Mouse (Mus musculus): Measurements from ENCODE around the gene Zbp1. TPM values are rescaled to one million over a fixed set of nuclear protein-coding genes. Genes with fewer than 3 reads are reported as not detected.

Zbp1 gene
- polyA plus RNA-seq, 1 experiment from 2014 or later, result 0.17 TPM

GRCm38 (mm10) chr2:173180721-173181388, 37.9 kb downstream of the Zbp1 start:
- peak; percentile 1 for DNase-seq (ENCODE audit: low spot score)
- 84% methylated on average over 11 of the region's 11 CpGs for WGBS

GRCm38 (mm10) chr2:173180026-173180425, 38.7 kb downstream of the Zbp1 start:
- Histone ChIP-seq H3K36me3 (no peaks in the 10 kb centered on the region), H3K4me1 (replicated peaks) (peaks cover 9% of the 10 kb centered on the region), H3K4me3 (no peak overlapping the region), H3K9me3 (peaks cover 7% of the 10 kb centered on the region), H3K27ac (no peak overlapping the region), H3K27me3 (ENCODE audit: insufficient read depth, poor library complexity, severe bottlenecking) (peaks cover 9% of the 10 kb centered on the region; the same call in 1 of the 2 replicates)
- 79% methylated on average over 4 of the region's 4 CpGs for WGBS
- DNase-seq (ENCODE audit: low spot score), result peak; percentile 1

More at GRCm38 (mm10) chr2:173180721-173181388, 37.9 kb downstream of the Zbp1 start:
- Histone ChIP-seq H3K9me3 (peaks cover under 1% of the 10 kb centered on the region; the same call in 1 of the 2 replicates), H3K27ac (no peak overlapping the region), H3K27me3 (ENCODE audit: insufficient read depth, poor library complexity, severe bottlenecking) (peaks cover 10% of the 10 kb centered on the region; the same call in 1 of the 2 replicates), H3K36me3 (no peaks in the 10 kb centered on the region), H3K4me3 (no peak overlapping the region), H3K4me1 (replicated peaks) (peaks cover 9% of the 10 kb centered on the region)

DNA sequence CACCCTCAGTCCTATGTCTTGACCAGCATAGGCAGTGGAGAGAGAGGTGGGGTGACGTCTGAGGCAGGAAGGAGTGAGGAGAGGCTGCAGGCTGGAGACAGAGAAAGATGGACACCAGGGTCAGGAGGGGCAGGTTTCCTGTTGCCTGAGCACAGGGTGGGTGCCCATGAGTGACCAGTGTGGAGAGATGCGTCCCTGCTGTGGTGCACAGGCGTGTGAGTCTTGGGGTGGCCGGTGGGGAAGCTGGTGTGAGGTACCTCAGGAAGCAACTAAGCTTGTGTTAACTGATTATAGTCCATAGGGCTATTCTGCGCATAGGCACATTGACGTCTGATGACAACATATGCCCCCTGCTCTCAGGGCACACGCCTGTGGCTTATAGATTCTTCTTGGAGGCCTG, 39.7 kb downstream of the Zbp1 start:
- H3K9me3 ChIP-seq, result peaks cover 7% of the 10 kb centered on the region
- H3K4me1 ChIP-seq (replicated peaks), result peaks cover 18% of the 10 kb centered on the region
- 84% methylated on average over 7 of the region's 7 CpGs for WGBS
- DNase-seq (ENCODE audit: low spot score), result peak; percentile 1
- H3K27ac ChIP-seq, result 0 out of 2 replicates have a peak overlapping the region, but pooled peaks have one; percentile 29
- H3K4me3 ChIP-seq, result no peak overlapping the region
- no peaks in the 10 kb centered on the region for H3K36me3 ChIP-seq
- peaks cover 4% of the 10 kb centered on the region; the same call in 1 of the 2 replicates for H3K27me3 ChIP-seq (ENCODE audit: insufficient read depth, poor library complexity, severe bottlenecking)

DNA sequence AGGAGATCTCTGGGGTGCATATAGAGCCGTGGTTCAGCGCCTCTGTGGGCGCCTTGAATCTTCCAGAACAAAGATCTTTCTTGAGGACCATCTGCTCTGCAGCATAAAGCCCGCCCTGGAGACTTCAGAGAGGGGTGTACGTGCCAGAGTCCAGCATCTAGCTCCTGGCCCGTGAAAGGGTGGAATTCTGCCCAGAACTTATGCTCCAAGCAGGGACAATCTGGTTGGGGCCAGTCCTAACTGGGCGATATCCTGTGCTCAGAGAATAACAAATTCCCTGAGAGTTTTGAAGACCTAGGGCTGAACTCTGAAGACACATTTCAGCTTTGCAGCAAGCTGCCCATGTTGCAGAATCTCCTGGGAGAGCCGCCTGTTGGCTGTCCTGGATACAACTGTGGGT, 40.8 kb downstream of the Zbp1 start:
- DNase-seq (ENCODE audit: low spot score), result peak; percentile 1
- 86% methylated on average over 8 of the region's 8 CpGs for WGBS

GRCm38 (mm10) chr2:173177481-173177880, 41.2 kb downstream of the Zbp1 start:
- no peak overlapping the region for H3K4me3 ChIP-seq
- H3K4me1 ChIP-seq (replicated peaks), result peaks cover 26% of the 10 kb centered on the region
- H3K27me3 ChIP-seq (ENCODE audit: insufficient read depth, poor library complexity, severe bottlenecking), result peaks cover 8% of the 10 kb centered on the region
- H3K27ac ChIP-seq, result no peak overlapping the region
- no peaks in the 10 kb centered on the region for H3K36me3 ChIP-seq
- 82% methylated on average over 5 of the region's 5 CpGs for WGBS
- H3K9me3 ChIP-seq, result peaks cover 7% of the 10 kb centered on the region
- no peak for DNase-seq (ENCODE audit: low spot score)

More for the DNA sequence above, 40.8 kb downstream of the Zbp1 start:
- Histone ChIP-seq H3K4me3 (no peak overlapping the region), H3K36me3 (no peaks in the 10 kb centered on the region), H3K4me1 (replicated peaks) (peaks cover 25% of the 10 kb centered on the region), H3K9me3 (peaks cover 7% of the 10 kb centered on the region), H3K27me3 (ENCODE audit: insufficient read depth, poor library complexity, severe bottlenecking) (peaks cover 6% of the 10 kb centered on the region), H3K27ac (no peak overlapping the region)

DNA sequence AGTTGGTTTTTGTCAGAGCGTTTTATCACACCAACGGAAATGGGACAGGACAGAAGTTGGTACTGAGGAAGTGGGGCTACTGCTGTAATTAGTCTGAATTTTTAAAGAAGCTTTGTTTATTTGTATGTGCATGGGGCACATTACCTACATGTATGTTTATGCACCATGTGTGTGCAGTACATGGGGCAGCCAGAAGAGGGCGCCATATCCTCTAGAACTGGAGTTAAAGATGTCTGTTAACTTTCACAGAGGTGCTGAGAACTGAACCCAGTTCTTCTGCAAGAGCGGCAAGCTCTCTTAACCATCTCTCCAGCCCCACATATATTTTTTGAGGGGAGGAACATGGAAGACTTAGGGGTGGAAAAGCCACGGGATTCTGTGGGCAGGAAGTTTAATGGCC, 43.0 kb downstream of the Zbp1 start:
- 94% methylated on average over 5 of the region's 5 CpGs for WGBS
- peaks cover 7% of the 10 kb centered on the region for H3K9me3 ChIP-seq
- peaks cover 42% of the 10 kb centered on the region for H3K4me1 ChIP-seq (replicated peaks)
- H3K4me3 ChIP-seq, result no peak overlapping the region
- H3K27me3 ChIP-seq (ENCODE audit: insufficient read depth, poor library complexity, severe bottlenecking), result peaks cover 24% of the 10 kb centered on the region
- H3K36me3 ChIP-seq, result no peaks in the 10 kb centered on the region
- DNase-seq (ENCODE audit: low spot score), result peak; percentile 1
- no peak overlapping the region for H3K27ac ChIP-seq

DNA sequence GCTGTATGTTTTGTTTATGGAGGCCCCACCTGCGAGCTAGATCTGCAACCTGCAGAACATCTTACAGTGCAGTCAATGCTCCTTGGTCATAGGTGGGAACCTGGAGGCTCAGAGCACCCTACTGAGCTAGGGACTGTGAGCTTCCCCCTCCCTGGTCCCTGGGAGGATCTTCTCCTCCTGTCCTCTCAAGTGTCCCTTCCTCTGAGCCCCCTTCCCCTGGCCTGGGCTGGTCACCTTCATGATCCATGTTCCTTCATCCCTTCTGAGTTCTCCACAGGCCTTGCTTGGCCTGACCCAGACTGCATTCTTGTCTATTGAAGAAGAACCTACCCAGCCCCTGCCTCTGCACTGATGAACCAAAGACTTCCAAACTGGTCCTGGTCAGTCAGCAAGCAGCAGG, 44.2 kb downstream of the Zbp1 start:
- no peaks in the 10 kb centered on the region for H3K36me3 ChIP-seq
- peaks cover 7% of the 10 kb centered on the region for H3K9me3 ChIP-seq
- no peak for DNase-seq (ENCODE audit: low spot score)
- peaks cover 51% of the 10 kb centered on the region for H3K4me1 ChIP-seq (replicated peaks)
- peaks cover 36% of the 10 kb centered on the region for H3K27me3 ChIP-seq (ENCODE audit: insufficient read depth, poor library complexity, severe bottlenecking)
- peak overlapping the region; percentile 47 for H3K4me3 ChIP-seq
- H3K27ac ChIP-seq, result peak overlapping the region; percentile 95
- WGBS, result 62% methylated on average over 1 of the region's 1 CpGs

DNA sequence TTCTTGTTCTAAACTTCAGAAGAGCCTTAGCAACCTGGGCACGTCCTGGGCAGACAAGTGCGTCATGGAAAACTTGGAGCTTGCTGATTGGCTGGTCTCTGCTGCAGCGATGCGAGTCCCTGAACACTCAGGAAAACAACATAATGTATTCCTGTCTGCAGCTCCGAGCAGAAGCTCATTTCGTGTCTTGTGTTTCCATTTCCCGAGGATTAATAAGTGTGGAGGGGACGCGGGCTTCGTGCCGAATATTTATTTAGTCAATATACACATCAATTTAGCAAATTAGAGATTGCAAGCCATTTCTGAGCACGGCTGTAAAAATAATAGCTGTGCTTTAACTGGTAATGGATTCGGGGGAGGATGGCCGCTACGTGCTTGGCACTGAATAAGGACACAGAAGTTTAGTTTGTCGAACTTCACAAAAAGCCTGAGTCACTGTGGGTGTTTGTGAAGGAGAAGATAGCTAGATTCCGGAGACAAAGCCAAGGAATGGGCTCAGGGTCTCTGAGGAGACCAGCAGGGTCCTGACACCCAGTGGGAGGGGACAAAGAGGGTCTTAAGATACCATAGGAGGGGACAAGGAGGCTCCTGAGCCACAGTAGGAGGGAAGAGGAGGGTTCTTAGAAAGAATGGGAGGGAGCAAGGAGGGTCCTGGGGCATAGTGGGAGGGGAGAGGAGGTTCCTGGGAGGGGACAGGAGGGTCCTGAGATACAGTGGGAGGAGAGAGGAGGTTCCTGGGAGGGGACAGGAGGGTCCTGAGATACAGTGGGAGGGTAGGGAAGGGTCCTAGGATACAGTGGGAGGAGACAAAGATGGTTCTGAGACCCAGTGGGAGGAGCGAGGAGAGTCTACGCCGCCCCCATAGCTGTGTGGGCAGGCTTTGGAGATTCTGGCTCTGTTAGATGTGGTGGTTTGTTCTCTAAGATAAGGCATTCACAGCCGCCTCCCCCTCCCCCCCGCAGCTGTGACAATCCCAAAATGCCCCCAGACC, 44.9 kb downstream of the Zbp1 start:
- 3% methylated on average over 22 of the region's 22 CpGs for WGBS
- peaks cover 7% of the 10 kb centered on the region for H3K9me3 ChIP-seq

DNA sequence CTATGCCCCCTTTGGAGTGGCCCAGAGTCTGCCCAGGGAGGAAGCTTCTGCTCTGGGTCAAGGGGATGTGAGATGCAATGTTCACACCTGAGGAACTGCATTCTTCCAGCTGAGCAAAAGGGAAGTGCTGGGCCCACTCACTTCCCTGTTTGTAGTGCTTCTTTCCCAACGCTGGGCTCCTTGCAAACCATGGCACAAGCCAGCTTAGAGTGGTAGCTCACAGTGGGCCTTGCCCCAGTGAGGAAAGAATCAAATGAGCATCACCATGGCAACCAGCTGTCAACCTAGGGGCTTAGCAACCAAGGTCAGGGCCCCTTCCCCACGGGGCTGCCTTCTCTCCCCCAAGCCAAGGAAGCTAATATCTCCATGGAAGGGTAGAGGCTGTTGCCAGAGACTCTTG, 45.7 kb downstream of the Zbp1 start:
- H3K36me3 ChIP-seq, result no peaks in the 10 kb centered on the region
- peaks cover 43% of the 10 kb centered on the region for H3K27me3 ChIP-seq (ENCODE audit: insufficient read depth, poor library complexity, severe bottlenecking)
- peaks cover 7% of the 10 kb centered on the region for H3K9me3 ChIP-seq
- H3K27ac ChIP-seq, result peak overlapping the region; percentile 95
- DNase-seq (ENCODE audit: low spot score), result peak; percentile 82
- H3K4me3 ChIP-seq, result peak overlapping the region; percentile 47
- 14% methylated on average over 2 of the region's 2 CpGs for WGBS
- peaks cover 60% of the 10 kb centered on the region for H3K4me1 ChIP-seq (replicated peaks)

More for the DNA sequence above, 44.9 kb downstream of the Zbp1 start:
- Histone ChIP-seq H3K27me3 (ENCODE audit: insufficient read depth, poor library complexity, severe bottlenecking) (peaks cover 43% of the 10 kb centered on the region), H3K36me3 (no peaks in the 10 kb centered on the region), H3K4me1 (replicated peaks) (peaks cover 54% of the 10 kb centered on the region), H3K27ac (peak overlapping the region; percentile 95), H3K4me3 (peak overlapping the region; percentile 47)
- DNase-seq (ENCODE audit: low spot score), result peak; percentile 84

DNA sequence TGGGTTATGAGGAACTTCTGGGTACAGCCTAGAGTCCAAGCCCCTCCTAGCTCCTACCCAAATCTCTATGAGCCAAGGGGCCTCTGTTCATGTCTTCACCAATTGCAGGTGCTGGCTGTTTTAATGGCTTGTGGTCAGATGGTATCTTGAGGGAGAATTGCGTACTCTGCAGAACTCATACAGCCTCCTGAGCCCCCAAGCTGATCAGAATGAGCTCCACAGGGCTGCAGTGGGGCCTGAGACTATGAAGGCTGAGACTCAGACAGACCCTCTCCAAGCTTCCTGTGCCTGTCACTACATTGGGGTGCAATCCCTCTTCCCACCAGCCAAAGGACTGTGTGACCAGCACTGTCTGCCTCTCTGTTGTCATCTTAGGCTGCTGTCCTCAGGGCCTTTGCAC, 46.3 kb downstream of the Zbp1 start:
- WGBS, result 100% methylated on average over 1 of the region's 1 CpGs
- peaks cover 60% of the 10 kb centered on the region for H3K4me1 ChIP-seq (replicated peaks)
- no peaks in the 10 kb centered on the region for H3K36me3 ChIP-seq
- H3K4me3 ChIP-seq, result peak overlapping the region; percentile 47; the same call in 1 of the 2 replicates
- peak overlapping the region; percentile 95 for H3K27ac ChIP-seq
- H3K9me3 ChIP-seq, result peaks cover 7% of the 10 kb centered on the region
- H3K27me3 ChIP-seq (ENCODE audit: insufficient read depth, poor library complexity, severe bottlenecking), result peaks cover 43% of the 10 kb centered on the region
- no peak for DNase-seq (ENCODE audit: low spot score)

DNA sequence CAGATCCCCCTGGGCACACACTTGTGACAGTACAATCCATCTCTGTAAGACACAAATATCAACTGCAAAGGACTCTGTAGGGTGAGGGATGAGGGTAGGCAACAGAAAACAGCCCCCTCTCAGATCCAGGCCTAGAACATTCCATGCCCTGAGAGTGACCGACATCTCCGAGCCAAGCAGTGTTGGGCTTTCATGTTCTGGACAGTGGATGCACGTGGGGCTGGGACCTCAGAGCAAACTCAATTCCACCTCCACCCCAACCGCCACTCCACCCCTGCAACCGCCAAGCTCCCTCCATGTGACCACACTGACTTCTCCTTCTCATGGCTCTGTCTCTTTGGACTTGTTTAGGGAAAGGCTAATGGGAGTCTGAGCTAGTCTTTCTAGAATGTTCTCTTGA, 46.8 kb downstream of the Zbp1 start:
- H3K4me1 ChIP-seq (replicated peaks), result peaks cover 60% of the 10 kb centered on the region
- H3K9me3 ChIP-seq, result peaks cover 7% of the 10 kb centered on the region
- DNase-seq (ENCODE audit: low spot score), result no peak
- WGBS, result 77% methylated on average over 5 of the region's 5 CpGs
- H3K27me3 ChIP-seq (ENCODE audit: insufficient read depth, poor library complexity, severe bottlenecking), result peaks cover 43% of the 10 kb centered on the region
- no peaks in the 10 kb centered on the region for H3K36me3 ChIP-seq
- peak overlapping the region; percentile 95 for H3K27ac ChIP-seq
- H3K4me3 ChIP-seq, result peak overlapping the region; percentile 42; the same call in 1 of the 2 replicates

- Histone ChIP-seq H3K4me1 (replicated peaks) (peaks cover 60% of the 10 kb centered on the region), H3K27me3 (ENCODE audit: insufficient read depth, poor library complexity, severe bottlenecking) (peaks cover 43% of the 10 kb centered on the region), H3K27ac (peak overlapping the region; percentile 95), H3K4me3 (peak overlapping the region; percentile 42), H3K9me3 (peaks cover 7% of the 10 kb centered on the region), H3K36me3 (no peaks in the 10 kb centered on the region)
- 2% methylated on average over 30 of the region's 30 CpGs for WGBS
- DNase-seq (ENCODE audit: low spot score), result peak; percentile 76
These were observed 47.3 kb downstream of the Zbp1 start for GRCm38 (mm10) chr2:173171470-173171869.

Data from hindbrain, embryonic 10.5 days (tissue).